Mouse (Mus musculus) cerebellum, postnatal 10 days (tissue): ENCODE measurements around the gene Sst.
A peak's percentile ranks its signal among the peaks of the same experiment; 100 is the strongest.
"Not testable (repeated sequence)": the region's sequence is repeated elsewhere in the genome, so short reads cannot be mapped to it uniquely, and the experiment has no call there.

Experiments used
- DNase-seq, 2 experiments: peaks; one replicate each; pipeline ENCODE4 v3.0.0; 2021; ENCODE audit warnings: mixed read lengths in 2 of 2

The Sst gene

DNA sequence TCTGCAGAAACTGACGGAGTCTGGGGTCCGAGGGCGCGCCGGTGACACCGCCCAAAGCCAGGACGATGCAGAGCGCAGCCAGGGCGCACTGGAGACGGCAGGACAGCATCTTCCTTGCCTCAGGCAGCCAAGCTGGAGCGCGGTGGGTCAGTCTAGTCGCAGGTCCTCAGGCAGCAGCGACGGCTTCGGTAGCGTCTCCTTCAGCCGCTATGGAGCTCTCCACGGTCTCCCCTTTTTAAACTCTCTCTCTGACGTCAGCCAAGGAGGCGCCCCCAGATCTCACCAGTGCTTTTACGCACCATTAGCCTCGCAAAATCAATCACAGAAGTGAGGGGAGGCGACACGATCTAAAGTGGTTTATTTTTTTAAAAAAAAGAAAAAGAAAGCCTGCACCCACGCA lies at the start of gene Sst:
Gene Sst, minus strand, starts transcription at position 323 of the 400 bp plus-strand sequence.
- DNase-seq, result peak; percentile 28 to 36

DNA sequence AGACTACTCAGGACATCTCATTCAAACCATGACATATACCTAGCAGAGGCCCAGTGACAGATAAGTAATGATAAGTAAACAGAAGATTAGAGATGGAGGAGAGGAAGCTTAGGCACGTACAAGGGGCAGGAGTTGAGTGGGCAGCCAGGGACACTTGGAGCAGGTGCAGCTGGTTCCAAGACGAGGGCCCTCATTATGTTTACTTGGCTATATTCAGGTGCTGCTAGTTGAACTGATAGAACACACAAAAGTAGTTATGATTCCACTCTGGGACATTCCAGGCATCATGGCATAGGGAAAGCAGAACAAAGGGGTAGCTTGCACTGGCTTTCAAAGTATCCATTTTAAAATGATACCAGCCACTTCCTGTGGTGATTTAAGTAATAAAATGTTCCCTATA lies 43.6 kb upstream of the Sst start:
- DNase-seq, result no peak

DNA sequence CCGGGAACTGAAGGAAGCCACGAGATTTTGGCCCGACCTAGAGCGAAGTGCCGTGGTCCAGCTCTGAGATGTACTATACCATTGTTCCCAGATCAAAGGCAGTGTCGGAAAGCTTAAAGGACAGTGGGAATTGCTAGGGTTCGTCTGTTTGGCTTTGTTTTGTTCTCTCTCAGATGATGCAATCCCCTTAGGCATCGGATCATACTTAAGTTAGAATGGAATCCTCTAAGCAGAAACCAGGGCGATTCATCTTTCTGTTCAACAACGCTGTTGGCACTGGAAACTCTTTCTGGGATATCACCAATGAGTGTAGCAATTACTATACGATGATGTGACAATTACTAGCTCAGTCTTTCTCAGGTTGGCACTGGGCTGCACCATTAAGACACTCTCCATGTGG lies 41.5 kb upstream of the Sst start, which contains the start of gene Rtp2:
Gene Rtp2, minus strand, starts transcription at position 101 of the 400 bp plus-strand sequence.
- no peak for DNase-seq

DNA sequence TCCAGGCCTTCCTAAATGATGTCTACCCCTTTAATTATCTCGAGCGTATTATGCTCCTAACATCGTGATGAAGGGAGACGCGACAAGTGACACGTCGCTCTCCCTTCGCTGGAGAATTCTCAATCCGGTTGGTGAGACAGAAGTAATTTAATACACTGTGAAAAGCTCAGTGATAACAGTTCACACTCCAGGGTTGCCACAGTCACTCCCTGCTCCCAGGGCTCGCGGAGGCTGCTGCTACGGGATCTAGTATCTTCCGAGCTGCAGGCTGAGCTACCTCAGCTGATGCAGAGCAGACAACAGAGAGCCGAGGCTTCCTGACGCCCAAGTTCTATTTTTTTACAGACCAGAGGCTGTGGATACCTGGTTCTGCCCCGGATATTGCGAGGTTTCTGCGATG lies 40.5 kb upstream of the Sst start:
- no peak for DNase-seq

DNA sequence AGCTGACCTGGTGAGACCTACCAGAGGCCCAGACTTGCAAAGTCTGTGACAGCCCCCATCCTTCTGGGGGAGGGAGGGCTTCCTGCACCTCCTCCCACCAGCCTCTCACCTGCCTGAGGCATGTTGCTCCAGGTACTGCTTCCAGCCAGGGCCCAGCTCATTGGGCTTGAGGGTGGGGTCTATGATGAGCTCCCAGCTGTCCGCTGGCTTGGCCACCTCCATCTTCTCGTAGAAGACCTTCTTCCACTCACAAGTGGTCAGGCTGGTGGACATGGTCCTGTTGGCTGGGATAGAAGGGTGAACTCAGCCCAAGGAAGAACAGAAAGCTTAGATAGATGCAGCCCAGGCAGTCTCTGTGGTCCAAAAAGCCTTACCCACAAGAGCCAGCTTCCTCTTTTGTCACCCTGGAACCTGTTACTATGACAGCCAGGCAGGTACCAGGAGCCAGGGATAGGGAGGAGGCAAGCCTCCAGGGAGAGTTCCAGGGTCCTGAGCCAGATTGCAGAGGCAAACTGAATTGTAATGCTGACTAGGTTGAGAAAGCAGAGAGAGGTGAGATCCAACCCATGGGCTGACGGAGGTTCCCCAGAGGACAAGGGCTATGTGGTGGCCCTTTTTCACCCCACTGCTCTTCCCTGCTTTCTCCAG lies 39.8 kb upstream of the Sst start:
- no peak for DNase-seq

DNA sequence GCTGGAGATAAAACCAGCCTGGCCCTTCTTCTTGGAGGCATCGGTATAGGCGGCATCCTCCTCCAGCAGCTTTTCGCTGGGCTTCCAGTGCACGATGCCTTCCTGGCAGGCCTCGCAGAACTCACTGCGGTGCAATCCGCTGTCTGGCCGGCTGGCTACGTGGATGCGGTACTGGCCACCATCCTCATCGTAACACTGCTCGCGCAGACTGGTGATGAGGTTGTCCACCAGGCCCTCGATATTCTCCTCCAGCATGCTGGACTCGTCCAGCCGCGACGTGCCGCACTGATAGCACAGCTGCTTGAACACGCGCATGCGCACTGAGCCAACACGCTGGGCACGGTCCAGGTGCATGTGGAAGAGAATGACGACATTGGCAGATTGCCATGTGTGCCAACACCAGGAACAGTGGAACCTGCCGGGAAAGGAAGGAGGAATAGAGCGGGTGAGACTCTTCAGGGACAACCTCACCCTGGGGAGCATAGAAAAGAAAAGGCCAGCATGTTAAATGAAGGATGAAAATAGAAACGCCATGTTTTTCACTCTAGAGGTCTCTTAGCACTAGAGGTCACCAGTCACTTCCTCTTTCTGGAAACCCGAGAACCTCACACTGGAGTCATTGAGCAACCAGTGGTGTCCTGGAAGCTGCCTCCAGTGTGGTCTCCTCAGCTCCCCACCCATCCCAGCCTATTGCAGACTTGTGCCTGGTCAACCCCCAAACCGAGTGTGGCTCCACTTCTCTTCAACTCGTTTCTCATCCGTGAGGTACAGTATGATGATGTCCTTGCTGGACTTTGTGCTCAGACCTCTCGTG lies 36.8 kb upstream of the Sst start:
- DNase-seq, result peak; percentile 20 to 27

DNA sequence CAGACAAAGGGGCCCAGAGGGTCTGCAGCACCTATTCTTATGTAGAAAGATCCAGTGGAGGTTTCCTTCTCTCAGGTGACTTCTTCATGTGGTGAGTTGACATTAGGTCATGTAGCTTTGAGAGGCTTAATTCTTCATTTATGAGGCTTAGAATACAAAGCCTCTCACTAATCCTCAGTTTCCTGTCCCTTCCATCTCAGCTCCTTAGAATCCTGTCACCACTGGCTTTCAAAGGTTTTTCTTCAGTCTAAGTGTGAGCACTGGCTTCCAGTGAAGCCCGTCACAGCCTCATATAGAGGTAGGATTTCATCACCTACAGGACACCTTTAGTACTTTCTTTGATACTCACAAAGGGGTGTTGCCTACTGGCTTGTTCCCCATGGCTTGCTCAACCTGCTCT lies 32.1 kb upstream of the Sst start:
- no peak for DNase-seq

DNA sequence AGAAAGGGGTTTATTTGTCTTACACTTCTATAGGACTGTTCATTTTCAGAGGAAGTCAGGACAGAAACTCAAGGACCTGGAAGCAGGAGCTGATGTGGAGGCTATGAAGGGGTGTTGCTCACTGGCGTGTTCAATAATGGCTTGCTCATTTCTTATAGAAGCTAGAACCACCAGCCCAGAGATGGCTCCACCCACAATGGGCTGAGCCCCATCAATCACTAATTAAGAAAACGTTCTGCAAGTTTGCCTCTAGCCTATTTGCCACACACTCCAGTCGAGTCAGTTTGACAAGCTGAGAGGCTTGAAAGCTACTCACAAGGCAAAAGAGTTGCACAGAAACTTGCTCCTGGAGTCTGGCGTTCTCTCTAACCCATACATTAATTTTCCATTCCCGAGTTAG lies 30.9 kb upstream of the Sst start:
- DNase-seq, result no peak

DNA sequence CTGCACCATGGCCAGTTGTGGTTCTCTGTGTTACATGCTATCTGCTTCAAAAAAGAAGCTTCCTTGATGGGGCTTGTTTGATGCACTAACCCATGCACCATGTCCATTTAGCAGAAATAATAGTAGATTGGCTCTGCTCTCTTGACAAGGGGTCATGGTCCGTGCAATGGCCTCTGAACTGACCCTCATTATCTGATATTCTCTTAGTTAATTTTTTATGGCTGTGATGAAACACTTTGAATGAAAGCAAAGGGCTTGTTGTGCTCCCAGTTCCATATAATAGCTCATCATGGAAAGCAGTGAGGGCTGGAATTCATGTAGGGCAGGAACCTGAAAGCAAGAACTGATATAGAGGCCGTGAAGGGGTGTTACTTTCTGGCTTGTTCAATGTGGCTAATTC lies 28.7 kb upstream of the Sst start:
- no peak for DNase-seq

DNA sequence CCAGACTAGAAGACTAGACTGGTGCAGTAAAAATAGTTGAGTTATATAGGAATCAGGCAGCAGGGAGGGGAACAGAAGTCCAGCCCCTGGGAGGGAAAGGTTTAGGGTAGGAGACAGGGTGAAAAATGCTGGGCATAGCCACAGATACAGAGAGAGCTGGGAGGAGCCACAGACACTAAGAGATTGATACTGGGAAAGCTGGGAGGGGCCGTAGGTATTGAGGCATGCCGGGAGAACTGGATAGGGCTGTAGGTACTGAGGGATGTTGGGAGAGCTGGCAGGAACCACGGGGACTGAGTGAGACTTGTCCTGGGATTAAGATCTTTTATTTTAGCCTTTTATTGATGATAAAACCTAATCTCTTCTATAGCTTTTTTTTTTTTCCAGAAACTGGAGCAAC lies 22.6 kb upstream of the Sst start:
- no peak for DNase-seq

DNA sequence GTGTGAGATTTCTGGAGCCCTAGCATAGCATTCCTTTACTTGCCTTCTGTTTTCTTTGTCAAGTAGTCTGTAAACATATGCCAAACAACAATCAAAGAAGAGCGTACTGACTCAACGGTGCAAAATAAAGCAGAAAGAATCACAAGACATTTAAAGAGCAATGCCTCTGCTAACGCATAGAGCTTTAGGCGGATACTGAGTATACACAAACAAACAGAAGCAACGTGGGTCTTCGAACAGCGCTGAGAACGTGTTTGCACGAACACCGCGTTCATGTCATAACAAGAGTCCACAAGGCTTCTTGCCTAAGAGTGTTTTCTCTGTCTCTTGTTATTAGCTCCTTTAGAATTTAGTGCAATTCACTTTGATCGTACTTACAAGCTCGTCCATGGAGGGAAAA lies 22.0 kb upstream of the Sst start:
- DNase-seq, result no peak

DNA sequence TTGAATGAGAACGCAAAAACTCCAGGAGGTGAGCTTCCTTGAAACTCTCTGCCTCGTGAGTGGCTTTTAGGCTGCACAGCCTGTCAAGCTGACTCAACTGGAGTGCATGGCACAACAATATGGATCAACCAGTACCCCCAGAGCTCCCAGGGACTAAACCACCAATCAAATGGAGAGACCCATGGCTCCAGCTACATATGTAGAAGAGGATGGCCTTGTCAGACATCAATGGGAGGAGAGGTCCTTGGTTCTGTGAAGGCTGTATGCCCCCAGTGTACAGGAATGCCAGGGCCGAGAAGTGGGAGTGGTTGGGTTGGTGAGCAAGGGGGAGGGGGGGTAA lies 18.2 kb upstream of the Sst start:
- not testable (repeated sequence) for DNase-seq

DNA sequence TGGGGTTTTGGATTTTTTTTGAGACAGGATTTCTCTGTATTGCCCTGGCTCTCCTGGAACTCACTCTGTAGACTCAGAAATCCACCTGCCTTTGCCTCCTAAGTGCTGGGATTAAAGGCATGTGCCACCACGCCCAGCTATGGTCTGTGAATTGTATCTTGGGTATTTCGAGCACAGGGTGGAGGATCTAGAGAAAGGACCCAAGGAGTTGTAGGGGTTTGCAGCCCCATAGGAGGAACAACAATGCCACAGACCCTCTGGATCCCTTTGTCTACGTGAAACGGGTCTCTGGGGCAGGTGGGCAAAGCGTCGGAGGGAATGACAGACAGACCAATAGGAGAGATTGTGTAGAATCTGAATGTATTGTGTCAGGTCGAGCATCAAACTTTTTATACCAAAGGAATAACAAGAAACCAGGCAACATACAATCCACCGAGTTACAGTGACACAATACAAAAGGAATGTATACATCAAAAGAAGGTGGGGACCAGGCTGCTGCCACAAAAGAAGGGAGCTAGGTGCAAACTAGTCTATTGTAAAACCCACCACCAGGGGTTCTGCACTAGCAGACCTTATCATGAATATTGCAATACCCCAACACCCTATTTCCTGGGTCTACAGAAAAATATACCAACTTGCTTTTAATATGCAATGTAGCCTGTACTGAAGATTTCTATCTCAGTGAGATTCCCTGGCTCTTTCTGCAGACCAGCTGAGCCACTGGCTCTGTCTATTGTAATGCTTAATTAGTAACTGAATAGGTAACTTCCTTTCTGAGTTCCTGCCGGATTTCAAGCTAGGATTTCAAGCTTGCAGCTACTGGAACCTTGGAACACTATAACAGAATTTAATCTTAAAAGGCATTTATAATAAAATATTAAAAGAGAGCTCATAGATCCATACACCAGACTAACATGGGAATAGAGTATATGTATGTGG lies 17.6 kb upstream of the Sst start:
- DNase-seq, result not testable (repeated sequence)

DNA sequence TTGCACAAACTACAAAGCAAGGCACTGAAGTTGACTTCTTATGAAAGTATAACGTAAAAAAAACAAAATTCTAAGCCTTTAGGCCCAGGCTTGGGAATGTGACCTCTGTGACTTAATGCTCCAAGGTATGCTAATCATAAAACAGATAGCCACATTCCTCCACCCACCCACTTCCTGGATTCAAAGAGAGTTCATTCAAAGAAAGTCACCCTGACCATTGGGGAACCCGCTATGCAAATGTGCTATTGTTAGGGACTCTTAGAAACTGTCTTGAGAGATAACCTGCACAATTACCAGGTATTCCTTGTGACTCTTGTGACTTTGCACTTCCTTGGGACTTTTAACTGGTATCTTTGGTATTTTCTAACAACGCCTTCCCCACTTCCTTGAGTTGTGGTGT lies 15.8 kb upstream of the Sst start:
- DNase-seq, result not testable (repeated sequence)

DNA sequence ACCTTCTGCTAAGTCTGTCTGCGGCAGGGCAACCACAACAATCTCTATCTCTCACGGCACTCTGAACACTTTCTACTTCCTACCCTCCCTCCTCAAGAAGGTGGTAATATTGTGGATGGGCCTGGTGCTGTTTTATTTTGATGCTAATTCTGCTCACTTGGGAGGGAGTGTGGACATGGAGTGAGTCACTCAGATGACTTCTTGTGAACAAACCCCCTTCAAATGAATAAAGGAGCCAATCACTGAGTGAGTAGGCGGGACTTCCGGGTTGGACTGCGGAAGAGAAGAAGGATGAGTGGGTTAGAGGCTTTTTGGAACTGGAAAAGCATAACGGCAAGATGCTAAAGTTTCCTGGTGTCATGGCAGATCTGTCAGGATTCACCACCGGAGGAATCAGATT lies 10.7 kb upstream of the Sst start:
- DNase-seq, result no peak

DNA sequence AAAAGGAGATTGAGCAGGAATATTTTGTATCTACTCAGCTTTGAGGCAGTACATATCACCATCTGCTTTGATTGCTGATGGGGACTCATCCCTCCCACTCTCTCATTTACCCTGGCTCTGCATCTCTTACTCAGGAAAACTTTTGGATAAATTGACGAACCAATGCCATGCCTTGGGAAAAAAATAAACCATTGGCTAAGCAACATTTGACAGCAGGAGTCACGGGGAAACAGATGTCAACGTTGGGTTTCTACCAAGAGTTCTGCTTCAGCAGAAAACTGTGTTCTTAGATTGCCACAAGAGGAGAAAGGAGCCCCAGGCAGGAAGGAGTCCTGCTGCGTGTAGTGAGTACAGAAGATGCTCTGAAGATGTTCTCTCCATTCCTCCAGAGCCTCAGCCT lies 9.3 kb upstream of the Sst start:
- peak in 1 of 2 experiments; percentile 11 for DNase-seq

DNA sequence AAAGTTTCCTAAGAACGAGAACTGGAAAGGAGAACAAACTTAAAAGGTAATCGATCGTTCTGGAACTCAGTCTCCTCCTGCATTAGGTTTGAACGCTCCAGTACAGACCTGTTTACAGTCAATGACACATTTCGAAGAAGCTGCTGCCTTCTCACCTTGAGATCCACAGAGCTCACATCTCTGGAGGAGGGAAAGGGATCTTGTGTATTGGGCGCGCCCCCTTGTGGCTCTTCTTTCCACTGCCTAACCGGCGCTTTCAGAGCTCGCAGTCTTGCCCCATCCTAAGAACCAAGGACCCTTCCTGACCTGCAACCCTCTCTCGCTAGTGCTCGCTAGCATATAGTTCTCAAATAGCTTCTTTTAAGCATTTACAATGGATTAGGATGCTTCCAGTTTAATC lies 8.1 kb upstream of the Sst start:
- DNase-seq, result peak; percentile 93 to 96

DNA sequence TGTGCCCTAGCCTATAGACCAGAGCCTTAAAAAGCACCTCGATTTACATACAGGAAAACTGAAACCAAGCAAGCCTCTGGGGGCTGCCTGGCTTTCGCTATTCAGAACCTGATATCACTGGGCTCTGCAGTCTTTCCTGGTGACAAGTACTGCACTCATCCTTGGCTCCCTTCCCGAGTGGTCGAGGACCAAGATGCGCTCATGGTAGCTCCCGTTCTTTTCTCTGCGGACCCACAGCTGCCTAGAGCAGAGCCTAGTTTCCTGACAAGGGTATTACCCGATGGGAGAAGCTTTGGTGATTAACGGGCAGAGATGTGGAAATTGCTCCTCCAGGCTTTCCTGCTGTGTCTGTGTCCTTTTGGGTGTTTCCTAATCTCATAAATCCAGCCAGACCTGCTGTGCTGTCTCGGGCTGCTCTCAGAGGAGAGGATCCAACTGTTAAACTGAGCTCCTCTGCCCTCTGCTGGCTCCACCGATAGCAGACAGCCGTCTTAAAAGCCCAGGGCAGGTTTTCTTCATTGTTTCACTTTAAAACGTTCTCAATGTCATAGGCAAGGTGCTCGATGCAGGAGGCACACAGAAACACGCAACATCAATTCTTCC lies 7.3 kb upstream of the Sst start:
- peak; percentile 87 for DNase-seq

DNA sequence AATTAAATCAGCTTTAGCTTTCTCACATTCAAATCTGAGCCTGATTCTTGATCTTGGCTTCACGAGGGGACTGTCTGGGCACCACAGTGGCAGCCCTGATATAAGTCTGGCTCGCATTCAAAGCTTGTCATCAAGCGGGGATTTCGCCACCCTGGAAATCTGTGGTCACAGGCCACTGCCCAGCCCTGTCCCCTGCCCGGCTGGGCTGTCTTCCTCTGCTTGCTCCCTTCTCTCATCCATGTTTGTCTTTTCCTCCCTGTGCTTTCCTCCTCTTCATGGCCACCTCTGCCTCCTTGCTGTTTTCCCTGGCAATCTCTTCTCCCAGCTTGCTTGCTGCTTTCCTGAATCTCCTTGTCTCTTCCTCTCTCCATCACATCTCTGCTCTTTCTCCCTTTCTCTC lies 6.7 kb upstream of the Sst start:
- DNase-seq, result peak; percentile 50 to 52

DNA sequence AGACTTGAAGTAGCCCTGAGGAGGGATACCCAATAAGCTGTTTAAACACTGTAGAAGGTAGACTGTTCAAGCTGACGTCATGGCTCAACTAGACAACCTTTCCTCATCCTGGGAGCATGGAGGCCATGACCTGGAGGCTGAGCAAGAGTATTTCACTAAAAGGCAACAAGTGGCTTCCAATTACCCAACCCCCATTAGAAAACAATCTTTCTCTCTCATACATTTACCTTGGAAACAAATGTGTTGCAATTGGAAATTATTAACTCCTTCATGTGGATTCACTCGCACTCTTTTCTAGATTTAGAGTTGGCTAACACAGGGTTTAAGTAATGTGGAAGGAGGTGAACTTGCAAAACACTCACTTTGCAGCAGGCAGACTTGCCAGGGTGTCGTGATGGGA lies 4.4 kb upstream of the Sst start:
- DNase-seq, result no peak

DNA sequence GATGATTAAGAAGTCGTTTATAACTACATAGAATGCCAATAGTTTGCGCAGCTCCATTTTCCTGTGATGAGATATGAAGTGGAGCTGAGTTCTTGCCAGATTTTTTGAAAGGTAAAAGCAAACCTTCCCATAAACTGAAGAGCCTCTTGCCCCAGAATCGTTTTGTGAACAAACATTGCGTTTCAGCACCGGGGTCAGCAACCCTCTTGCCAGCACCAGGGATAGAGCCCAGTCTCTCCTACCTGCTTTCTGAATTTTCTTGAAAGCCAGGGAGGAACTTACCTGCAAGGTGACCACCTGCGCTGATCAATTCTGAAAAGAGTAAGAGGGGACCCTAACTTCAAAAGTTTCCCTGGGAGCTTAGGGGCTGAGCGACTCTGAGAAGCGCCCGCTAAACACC lies 607 bp downstream of the Sst start:
- no peak for DNase-seq

DNA sequence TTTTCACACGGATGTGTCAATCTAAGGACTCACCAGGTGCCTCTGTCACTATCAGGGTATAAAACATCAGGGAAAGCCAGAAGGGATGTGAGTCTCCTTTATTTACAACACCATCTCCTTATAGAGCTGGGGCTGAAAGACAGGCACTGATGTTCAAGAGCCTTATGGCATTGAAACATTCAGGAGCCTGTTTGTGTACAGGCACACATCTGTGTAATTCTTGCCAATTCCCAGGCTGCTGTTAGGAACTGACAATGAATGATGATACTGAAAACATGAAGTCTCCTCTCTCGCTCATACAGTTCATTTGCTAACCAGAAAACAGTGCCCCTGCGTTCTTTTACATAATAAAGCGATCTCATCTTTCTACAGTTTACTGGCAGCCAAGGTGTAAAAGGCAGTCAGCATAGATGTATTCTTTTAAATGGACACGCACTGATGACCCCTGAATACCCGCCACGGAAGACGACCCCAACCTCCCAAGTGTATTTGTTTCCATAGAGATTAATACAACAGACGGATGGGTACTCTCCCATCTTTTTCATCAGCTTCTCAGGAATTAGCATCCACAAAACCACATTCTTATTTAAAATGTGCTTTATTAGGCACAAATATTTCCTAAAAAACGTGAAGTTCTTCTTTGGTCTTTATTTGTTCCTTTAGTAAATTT lies 2.7 kb downstream of the Sst start:
- no peak for DNase-seq

DNA sequence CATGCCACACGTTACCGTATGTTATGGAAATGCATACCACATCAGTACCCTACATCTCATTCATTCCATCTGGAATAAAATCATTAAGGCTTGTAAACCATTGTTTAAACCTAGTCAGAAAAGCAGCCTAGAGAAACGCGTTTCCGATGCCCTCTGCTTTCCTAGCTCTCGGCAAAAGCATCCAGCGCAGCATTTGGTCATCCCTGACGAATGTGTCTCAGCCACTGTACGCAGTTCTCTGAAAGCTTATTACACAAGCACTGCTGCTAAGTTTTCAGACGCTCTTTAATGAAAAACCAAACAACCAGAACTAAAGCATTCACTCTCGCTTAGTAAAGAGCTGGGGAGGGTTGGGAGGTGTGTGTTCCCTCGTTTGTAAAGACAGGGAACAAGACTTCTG lies 5.7 kb downstream of the Sst start:
- no peak for DNase-seq
